Mouse (Mus musculus) embryonic facial prominence, embryonic 10.5 days (tissue): Measurements from ENCODE around the gene Dock4. TPM values are rescaled to one million over a fixed set of nuclear protein-coding genes. Genes with fewer than 3 reads are reported as not detected.

ENCODE experiments used
- polyA plus RNA-seq: library from polyadenylated mRNA; unstranded; fragments of >200 nt; fragmentation: Nextera tagmentation; extraction: Ambion mirVana; gene quantifications from 2 replicates; pipeline ENCODE4 v1.2.1, GENCODE M21; 2016

Gene Dock4
- polyA plus RNA-seq, 1 experiment from 2014 or later, result 19.5 TPM

Other genes starting within 250 kb of the Dock4 start
- not detected in 2 replicates for gene Lsmem1, start 246.5 kb upstream of the Dock4 start, polyA plus RNA-seq
- gene Ifrd1, start 197.4 kb upstream of the Dock4 start, polyA plus RNA-seq, result 111 and 116 TPM in 2 replicates
- gene Zfp277, start 50 bp upstream of the Dock4 start, polyA plus RNA-seq, result 39.0 and 39.9 TPM in 2 replicates